Mouse (Mus musculus) cerebellum, adult 9-10 months (tissue): ENCODE measurements around the gene Hif3a.
A peak's percentile ranks its signal among the peaks of the same experiment; 100 is the strongest.

Experiments
- DNase-seq: peaks from one replicate; pipeline ENCODE4 v3.0.0; 2022

Hif3a gene

DNA sequence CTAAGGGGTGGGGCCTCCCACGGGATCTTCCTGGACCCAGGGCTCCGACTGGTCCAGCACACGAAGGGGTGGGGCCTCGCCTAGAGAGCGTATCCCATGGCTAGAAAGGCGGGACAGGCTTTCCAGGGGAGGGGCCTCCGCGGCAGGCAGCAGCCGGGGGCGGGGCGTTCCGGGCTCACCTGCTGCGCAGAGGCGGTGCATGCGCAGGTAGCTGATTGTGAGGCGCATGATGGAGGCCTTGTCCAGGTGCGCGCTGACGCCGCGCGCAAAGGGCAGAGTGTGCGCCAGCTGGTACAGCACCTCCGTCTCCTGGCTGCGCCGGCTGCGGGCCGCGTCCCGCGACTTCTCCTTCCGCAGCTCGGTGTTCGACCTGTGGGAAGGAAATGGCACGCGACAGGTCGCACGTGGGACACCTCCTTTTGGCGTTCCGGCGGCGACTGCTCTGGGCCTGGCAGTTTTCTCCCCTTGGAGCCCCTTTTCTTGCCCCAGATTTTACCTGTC is 6.1 kb downstream of the Hif3a start:
- peak; percentile 93 for DNase-seq

DNA sequence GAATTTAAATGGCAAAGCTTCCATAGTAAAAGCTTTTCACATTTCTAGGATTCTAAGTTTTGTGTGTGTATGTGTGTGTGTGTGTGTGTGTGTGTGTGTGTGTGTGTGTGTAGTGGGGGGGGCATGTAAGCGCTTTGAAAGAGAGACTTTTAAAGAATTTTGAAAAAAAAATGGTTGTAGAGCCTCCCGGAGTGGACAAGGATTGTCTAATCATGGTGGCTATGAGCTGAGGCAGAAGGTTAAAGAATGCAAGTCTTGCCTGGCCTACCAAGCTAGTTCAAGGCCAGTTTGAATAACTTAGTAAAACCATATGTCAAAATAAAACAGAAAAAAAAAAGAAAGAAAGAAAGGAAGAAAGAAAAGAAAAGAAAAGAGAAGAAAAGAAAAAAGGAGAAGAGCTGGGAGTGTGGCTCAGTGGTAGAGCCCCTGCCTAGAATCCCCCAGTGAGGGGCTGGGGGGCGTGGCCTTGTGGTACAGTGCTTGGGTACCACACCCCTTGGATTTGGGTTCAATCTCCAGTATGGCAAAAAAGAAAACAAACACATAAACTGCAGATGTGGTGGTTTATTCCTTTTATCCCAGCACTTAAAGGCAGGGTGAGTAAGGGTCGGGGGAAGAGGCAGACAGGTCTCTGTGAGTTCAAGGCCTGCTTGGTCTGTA is 6.8 kb downstream of the Hif3a start:
- DNase-seq: no peak

DNA sequence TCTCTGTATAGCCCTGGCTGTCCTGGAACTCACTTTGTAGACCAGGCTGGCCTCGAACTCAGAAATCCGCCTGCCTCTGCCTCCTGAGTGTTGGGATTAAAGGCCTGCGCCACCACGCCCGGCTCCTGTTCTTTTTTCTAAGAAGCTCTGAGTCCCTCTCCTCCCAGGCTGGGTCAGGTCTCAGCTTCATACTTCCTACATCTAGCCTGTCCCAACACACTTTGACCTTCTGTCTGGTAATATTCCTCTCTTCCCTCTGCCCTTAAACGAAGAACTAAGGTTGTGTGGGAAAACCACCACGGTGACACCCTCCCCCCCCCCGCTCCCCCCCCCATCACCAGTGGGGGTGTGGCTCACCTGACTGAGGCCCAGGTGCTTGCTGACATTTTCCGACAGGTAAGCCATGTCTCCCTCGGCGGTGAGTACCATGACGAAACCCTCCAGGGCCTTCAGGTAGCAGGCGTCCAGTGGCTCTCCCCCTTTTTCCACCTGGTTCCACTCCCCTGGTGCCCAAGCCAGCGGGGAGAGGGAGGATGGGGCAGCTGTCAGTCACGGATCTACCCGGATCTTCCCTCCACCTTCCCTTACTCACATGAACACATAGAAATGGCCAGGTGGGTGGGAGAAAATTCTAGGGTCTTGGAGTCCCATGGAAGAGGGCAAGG is 7.8 kb downstream of the Hif3a start:
- no peak for DNase-seq

GRCm38 (mm10) chr7:17050933-17051594 is 11.2 kb downstream of the Hif3a start:
- DNase-seq: peak; percentile 78

- DNase-seq: no peak
These were observed 11.7 kb downstream of the Hif3a start for GRCm38 (mm10) chr7:17050491-17050890.

- no peak for DNase-seq
These were observed 13.6 kb downstream of the Hif3a start for GRCm38 (mm10) chr7:17048431-17049190.

DNA sequence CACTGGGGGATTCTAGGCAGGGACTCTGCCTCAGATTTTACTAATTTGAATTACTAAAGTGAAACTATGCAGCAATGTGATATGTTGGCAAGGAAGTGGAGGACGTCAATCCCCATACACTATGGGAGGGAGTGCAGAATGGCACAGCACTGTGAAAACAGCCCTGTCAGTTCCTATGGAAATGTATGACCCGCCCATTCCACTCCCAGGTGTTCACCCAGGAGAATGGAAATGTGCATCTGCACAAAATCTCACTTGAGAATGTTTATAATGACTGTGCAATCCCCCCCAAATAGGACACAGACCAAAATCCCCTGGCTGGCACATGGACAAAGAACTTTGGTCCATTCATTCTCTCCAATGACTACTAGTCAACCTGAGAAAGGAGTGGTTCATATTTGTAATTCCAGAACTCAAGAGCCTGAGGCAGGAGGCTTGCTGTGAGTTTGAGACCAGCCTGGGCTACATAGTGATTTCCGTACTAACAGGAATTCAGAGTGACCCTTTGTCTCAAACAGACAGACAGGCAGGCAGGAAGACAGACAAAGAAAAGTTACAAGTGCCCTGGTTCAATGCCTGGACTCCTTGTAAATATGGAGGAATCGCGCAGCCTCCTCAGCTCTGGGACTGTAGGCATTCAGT is 15.1 kb downstream of the Hif3a start:
- no peak for DNase-seq

DNA sequence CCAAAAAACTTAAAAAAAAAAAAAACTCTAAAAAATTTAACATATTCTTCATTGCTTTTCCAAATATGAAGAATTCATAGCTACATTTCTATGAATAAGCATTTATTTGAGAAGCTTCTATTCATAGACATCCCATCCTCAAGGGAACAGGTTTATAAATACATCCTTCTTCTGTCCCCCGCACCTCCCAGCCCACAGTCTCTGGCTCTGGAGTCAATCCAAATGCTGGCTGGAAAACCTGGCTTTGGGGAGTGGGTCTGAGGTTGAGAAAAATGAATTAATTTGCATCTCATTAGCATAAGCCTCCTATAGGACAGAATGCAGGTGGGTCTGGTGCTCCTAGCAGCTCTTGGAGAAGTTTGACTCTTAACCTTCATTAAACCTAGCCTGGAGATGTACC is 16.5 kb downstream of the Hif3a start:
- DNase-seq: no peak

GRCm38 (mm10) chr7:17039373-17039772 is 22.9 kb downstream of the Hif3a start:
- no peak for DNase-seq

DNA sequence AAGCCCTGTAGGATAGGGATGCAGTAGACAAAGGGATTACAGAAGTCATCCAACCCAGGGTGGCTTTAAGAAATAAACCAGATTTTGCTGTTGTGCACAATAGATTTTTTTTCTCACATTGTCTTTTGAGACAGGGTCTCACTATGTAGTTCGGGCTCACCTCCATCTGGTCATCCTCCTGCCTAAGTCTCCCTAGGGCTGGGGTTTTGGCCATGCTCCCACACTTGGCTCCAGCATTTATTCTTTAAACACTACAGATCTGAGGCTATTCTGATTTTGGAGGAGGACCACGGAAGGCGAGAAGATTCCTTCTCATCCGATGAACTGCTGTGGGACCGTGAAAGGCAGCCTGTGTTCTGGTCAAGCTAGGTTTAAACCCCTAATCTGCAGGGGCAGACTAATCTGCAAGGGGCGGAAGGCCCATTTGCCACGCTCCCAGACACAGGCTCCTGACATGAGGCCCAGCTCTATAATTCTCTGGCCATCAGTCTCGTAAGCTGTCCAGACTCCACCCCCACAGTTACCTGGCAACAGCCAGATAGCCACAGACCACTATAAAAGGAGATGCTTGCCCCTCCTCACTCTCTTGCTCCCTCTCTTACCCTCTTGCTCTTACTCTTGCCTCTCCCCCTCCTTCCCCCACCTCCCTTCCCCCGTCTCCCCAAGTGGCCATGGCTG is 24.1 kb downstream of the Hif3a start:
- DNase-seq: no peak

DNA sequence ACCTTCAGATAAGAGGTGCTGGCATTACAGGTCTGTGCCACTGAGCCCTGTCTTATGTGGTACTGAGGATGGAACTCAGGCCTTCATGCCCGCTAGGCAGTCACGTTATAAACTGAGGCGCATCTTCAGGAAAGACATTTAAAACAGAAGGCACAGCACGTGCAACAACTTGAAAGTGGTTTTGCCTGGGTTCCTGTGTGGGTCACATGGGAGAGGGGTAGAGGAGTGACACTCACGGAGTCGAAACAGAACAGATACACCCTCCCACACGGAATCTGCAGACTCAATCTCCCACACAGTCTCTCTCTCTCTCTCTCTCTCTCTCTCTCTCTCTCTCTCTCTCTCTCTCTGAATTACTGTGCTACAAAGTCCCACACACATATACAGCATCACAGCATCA is 32.0 kb downstream of the Hif3a start:
- DNase-seq: no peak

DNA sequence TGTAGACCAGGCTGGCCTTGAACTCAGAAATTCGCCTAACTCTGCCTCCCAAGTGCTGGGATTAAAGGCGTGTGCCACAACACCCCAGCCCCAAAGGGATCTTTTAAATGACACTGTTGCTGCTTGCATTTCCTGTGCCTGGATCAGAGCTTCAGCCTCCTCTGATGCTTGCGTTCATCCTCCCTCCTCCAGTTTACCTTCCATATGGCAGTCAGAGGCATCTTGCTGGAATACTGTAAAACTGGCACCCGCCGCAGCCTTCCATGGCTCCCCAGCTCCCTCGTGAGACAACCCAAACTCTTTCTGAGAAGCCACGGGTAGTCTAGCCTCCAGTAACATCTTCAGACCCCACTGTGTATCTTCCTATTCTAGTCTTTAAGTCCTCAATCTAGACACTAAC is 33.3 kb downstream of the Hif3a start:
- peak; percentile 48 for DNase-seq

GRCm38 (mm10) chr7:17027588-17028343 is 34.5 kb downstream of the Hif3a start, which contains the start of gene Ppp5c:
TSS of gene Ppp5c (minus strand) at chr7:17027924.
- DNase-seq: peak; percentile 89

GRCm38 (mm10) chr7:17026710-17027587 is 35.3 kb downstream of the Hif3a start:
- peak; percentile 89 for DNase-seq

GRCm38 (mm10) chr7:17025896-17026622 is 36.2 kb downstream of the Hif3a start:
- peak; percentile 63 for DNase-seq

DNA sequence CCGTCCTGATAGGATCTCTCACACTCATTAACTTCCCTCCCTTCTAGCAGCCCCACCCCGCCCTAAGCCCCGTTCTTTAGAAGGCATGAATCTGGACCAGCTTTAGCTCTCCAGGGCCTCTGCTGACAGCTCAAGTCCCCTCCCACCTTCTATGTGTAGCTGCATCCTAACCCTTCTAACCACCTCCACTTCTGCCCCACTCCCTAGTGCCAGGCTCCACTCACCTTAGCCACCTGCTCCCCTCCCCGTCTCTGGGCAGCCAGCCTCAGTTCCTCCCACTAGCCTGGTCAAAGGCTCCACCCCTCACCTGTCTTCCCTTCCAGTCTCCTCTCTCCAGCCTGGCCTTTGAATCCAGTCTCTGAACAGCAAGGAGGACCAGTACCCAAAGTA is 36.7 kb downstream of the Hif3a start:
- peak; percentile 44 for DNase-seq

GRCm38 (mm10) chr7:17024814-17025504 is 37.3 kb downstream of the Hif3a start:
- peak; percentile 66 for DNase-seq

GRCm38 (mm10) chr7:17024141-17024540 is 38.1 kb downstream of the Hif3a start:
- peak; percentile 58 for DNase-seq

DNA sequence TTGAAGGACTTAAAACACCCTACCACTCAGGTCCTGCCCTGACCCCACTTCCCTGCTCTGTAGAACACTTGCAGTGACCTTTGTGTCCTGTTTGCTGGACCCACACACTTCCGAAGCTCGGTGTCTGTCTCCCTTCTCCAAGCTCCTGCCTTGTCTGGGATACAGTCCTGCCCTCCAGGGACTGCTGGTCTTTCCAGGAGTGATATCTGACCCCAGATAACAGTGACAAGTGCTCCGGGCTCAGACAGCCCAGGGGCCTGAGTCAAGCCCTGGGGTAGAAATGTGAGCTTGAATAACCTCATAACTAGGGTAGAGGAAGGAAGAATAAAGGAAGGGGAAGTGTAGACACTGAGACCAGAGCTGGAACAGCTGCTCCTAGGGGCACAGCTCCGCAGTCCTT is 38.5 kb downstream of the Hif3a start:
- DNase-seq: no peak
